Mouse (Mus musculus) liver, adult 2 months (tissue): ENCODE data around the gene Cfap298. TPM values are rescaled to one million over a fixed set of nuclear protein-coding genes. Genes with fewer than 3 reads are reported as not detected.
A peak's percentile ranks its signal among the peaks of the same experiment; 100 is the strongest.

Experiments
- DNase-seq: peaks from one replicate; pipeline ENCODE4 v3.0.0-alpha.2; 2011; ENCODE audit warnings: low read depth, low spot score; ENCODE audit errors: extremely low read depth
- H3K27ac ChIP-seq: fragments of 200-500 bp; replicated peaks from 2 replicates; pipeline ENCODE4 v1.5.1; 2012; ENCODE audit warnings: low read depth, mild to moderate bottlenecking, control low read depth, inconsistent platforms, low read length; ENCODE audit not compliant: insufficient read depth
- H3K27me3 ChIP-seq: fragments of 200-500 bp; 2 replicates; pipeline ENCODE4 v1.6.1; 2012; ENCODE audit warnings: mild to moderate bottlenecking, moderate library complexity, low read length, inconsistent platforms; ENCODE audit not compliant: control insufficient read depth, insufficient read depth
- H3K36me3 ChIP-seq: fragments of 200-500 bp; 2 replicates; pipeline ENCODE4 v1.6.1; 2012; ENCODE audit warnings: low read length, inconsistent platforms; ENCODE audit not compliant: control insufficient read depth, insufficient read depth
- H3K4me1 ChIP-seq: fragments of 200-500 bp; 2 replicates; pipeline ENCODE4 v1.6.1; 2011; ENCODE audit warnings: low read length; ENCODE audit not compliant: control insufficient read depth, insufficient read depth
- H3K4me3 ChIP-seq: fragments of 200-500 bp; 2 replicates; pipeline ENCODE4 v1.5.1; 2011; ENCODE audit warnings: low read depth, mild to moderate bottlenecking, control low read depth, low read length, moderate library complexity; ENCODE audit not compliant: insufficient read depth
- H3K79me2 ChIP-seq: fragments of 200-500 bp; 2 replicates; pipeline ENCODE4 v1.6.1; 2012; ENCODE audit warnings: inconsistent platforms, mild to moderate bottlenecking, low read length, moderate library complexity; ENCODE audit not compliant: control insufficient read depth, insufficient read depth
- H3K9ac ChIP-seq: fragments of 200-500 bp; 2 replicates; pipeline ENCODE4 v1.6.1; 2012; ENCODE audit warnings: low read depth, mild to moderate bottlenecking, control low read depth, inconsistent platforms, low read length
- CTCF ChIP-seq: fragments of 200-500 bp; IDR thresholded peaks from 2 replicates; pipeline ENCODE4 v1.5.1; 2011; ENCODE audit warnings: low read depth, low read length, control low read depth
- POLR2A ChIP-seq: fragments of 200-500 bp; IDR thresholded peaks from 2 replicates; pipeline ENCODE4 v1.6.1; 2011; ENCODE audit warnings: low read length, control low read depth; ENCODE audit not compliant: insufficient read depth; ENCODE audit errors: extremely low read depth
- WGBS: fragments of 180-500 bp; shearing (Covaris S2); methylation state at CpG from one replicate; pipeline ENCODE4 v1.1.7; 2018; 5-methylcytosine and 5-hydroxymethylcytosine counted together
- polyA plus RNA-seq: library from polyadenylated mRNA; depleted of rRNA; stranded (reverse); fragments of >200 nt; gene quantifications from 2 replicates; pipeline ENCODE4 v1.2.3, GENCODE M21; 2012
- total RNA-seq: library from RNA; depleted of rRNA; stranded (reverse); fragments of >200 nt; gene quantifications from 2 replicates; pipeline ENCODE4 v1.2.3, GENCODE M21; 2014

Cfap298 gene
- total and polyA plus RNA-seq, 2 experiments, result 14.0 to 15.5 TPM

- WGBS, result 95% methylated on average over 7 of the region's 7 CpGs
- H3K9ac ChIP-seq, result no peak overlapping the region
- H3K27me3 ChIP-seq, result no peaks in the 10 kb centered on the region
- H3K36me3 ChIP-seq, result peaks cover 33% of the 10 kb centered on the region
- H3K79me2 ChIP-seq, result no peaks in the 10 kb centered on the region
- no peak overlapping the region for H3K4me3 ChIP-seq
- no peak for DNase-seq
- no peak overlapping the region for H3K27ac ChIP-seq
- H3K4me1 ChIP-seq, result no peaks in the 10 kb centered on the region
- no peak for TF ChIP-seq CTCF
- no peak for TF ChIP-seq POLR2A
These were observed 6.3 kb upstream of the Cfap298 start for GRCm38 (mm10) chr16:90941246-90941645.

GRCm38 (mm10) chr16:90934193-90934686 lies 674 bp downstream of the Cfap298 start:
- H3K4me1 ChIP-seq, result peaks cover 2% of the 10 kb centered on the region; the same call in 1 of the 2 replicates
- peak; percentile 63 for DNase-seq
- under 1% methylated on average over 38 of the region's 38 CpGs for WGBS
- H3K9ac ChIP-seq, result peak overlapping the region; percentile 81
- TF ChIP-seq POLR2A (no peak), CTCF (no peak)
- peak overlapping the region; percentile 63 for H3K27ac ChIP-seq
- H3K36me3 ChIP-seq, result peaks cover 7% of the 10 kb centered on the region
- peaks cover 3% of the 10 kb centered on the region; the same call in 1 of the 2 replicates for H3K79me2 ChIP-seq
- peak overlapping the region; percentile 82 for H3K4me3 ChIP-seq
- no peaks in the 10 kb centered on the region for H3K27me3 ChIP-seq

- Histone ChIP-seq H3K4me3 (peak overlapping the region; percentile 82), H3K27ac (peak overlapping the region; percentile 63; the same call in 1 of the 2 replicates), H3K36me3 (peaks cover 6% of the 10 kb centered on the region), H3K79me2 (peaks cover 3% of the 10 kb centered on the region; the same call in 1 of the 2 replicates), H3K27me3 (no peaks in the 10 kb centered on the region), H3K9ac (peak overlapping the region; percentile 81), H3K4me1 (peaks cover 2% of the 10 kb centered on the region; the same call in 1 of the 2 replicates)
- TF ChIP-seq CTCF (no peak), POLR2A (no peak)
- 21% methylated on average over 13 of the region's 13 CpGs for WGBS
- no peak for DNase-seq
These were observed 1.3 kb downstream of the Cfap298 start for GRCm38 (mm10) chr16:90933534-90934176.

GRCm38 (mm10) chr16:90927446-90927845 lies 7.5 kb downstream of the Cfap298 start:
- no peak overlapping the region for H3K4me3 ChIP-seq
- 92% methylated on average over 4 of the region's 4 CpGs for WGBS
- H3K4me1 ChIP-seq, result no peaks in the 10 kb centered on the region
- no peaks in the 10 kb centered on the region for H3K27me3 ChIP-seq
- no peak for DNase-seq
- no peaks in the 10 kb centered on the region for H3K79me2 ChIP-seq
- TF ChIP-seq POLR2A (no peak), CTCF (no peak)
- peaks cover 3% of the 10 kb centered on the region; the same call in 1 of the 2 replicates for H3K36me3 ChIP-seq
- no peak overlapping the region for H3K9ac ChIP-seq
- H3K27ac ChIP-seq, result no peak overlapping the region

GRCm38 (mm10) chr16:90925461-90925860 lies 9.5 kb downstream of the Cfap298 start:
- Histone ChIP-seq H3K27me3 (no peaks in the 10 kb centered on the region), H3K27ac (no peak overlapping the region), H3K79me2 (no peaks in the 10 kb centered on the region), H3K4me1 (no peaks in the 10 kb centered on the region), H3K36me3 (peaks cover 3% of the 10 kb centered on the region; the same call in 1 of the 2 replicates), H3K9ac (no peak overlapping the region), H3K4me3 (no peak overlapping the region)
- 34% methylated on average over 5 of the region's 5 CpGs for WGBS
- peak; percentile 37 for DNase-seq
- TF ChIP-seq CTCF (peak; percentile 90), POLR2A (no peak)
